Mouse (Mus musculus): ENCODE measurements around the gene Fzd10.

Fzd10 gene

DNA sequence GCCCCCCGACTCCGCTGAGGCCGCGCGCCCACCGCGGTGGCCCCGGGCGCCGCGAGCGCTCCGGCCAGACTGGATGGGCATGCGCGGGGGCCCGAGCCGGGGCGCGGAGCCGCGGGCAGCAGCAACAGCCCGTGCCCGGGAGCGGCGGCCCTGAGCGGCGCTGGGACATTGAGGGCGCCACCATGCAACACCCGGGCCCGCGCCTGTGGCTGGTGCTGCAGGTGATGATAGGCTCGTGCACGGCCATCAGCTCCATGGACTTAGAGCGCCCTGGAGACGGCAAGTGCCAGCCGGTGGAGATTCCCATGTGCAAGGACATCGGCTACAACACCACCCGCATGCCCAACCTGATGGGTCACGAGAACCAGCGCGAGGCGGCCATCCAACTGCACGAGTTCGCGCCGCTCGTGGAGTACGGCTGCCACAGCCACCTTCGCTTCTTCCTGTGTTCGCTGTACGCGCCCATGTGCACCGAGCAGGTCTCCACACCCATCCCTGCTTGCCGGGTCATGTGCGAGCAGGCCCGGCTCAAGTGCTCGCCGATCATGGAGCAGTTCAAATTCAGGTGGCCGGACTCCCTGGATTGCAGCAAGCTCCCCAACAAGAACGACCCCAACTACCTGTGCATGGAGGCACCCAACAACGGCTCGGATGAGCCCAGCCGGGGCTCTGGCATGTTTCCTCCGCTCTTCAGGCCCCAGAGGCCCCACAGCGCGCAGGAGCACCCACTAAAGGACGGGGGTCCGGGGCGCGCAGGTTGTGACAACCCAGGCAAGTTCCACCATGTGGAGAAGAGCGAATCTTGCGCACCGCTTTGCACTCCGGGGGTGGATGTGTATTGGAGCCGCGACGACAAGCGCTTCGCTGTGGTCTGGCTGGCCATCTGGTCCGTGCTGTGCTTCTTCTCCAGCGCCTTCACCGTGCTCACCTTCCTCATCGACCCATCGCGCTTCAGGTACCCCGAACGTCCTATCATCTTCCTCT lies 684 bp downstream of the Fzd10 start:
- DNase-seq (ENCODE audit: low spot score) = no peak

DNA sequence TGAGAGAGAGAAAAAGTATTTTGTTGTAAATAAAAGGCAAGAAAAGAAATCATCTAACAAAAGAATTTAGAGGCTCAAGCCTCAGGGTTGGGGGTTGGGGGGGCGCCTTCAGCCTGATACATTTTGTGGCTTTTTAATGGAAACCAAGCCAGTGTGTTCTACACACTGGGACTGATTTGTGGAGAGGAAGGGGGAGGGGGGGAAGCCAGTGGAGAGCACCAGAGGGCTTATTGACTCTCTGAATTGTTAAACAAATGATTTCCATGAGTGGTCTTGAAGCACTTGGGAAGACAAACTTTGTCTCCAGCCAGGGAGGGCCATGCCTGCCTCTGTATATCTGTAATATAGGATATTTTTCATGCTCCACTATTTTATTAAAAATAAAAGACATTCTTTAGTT lies 3.0 kb downstream of the Fzd10 start:
- no peak for DNase-seq (ENCODE audit: low spot score)

DNA sequence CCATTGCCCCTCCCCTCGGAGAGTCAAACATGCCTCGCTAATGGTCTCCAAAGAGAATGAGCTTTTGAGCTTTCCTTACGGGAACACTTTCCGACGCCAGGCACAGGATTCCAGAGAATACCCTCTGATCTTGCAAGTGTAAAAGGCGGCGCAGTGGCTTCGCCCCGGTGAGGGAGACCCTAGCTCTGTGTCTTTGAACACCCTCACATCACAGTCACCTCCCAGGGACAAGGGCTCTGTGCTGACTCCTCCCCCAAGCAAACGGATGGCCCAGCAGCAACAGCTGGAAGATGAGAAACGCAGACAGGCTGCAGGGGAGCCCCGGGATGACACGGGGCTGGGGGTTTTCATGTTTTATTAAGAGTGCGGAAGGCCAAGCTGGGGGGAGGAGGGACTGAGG lies 6.0 kb downstream of the Fzd10 start:
- DNase-seq (ENCODE audit: low spot score) = no peak

DNA sequence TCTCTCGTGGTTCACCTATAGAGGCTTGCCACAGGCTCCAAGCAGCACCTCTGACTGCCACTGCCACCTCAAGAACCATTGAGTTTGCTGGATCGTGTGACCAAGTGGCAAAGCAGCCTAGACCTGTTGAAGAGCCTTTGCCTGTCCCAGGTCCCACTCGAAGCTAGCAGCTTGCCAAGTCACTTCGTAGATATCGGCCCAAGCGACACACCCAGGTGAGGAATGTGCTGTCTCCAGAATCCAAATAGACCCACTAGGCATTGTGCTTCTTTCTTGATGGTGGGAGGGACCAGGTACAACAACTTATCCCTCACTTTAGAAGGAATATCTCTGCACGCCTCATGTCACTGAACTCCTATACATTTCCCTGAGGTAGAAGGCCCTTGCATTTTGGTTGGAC lies 8.4 kb downstream of the Fzd10 start:
- DNase-seq (ENCODE audit: low spot score) = no peak

DNA sequence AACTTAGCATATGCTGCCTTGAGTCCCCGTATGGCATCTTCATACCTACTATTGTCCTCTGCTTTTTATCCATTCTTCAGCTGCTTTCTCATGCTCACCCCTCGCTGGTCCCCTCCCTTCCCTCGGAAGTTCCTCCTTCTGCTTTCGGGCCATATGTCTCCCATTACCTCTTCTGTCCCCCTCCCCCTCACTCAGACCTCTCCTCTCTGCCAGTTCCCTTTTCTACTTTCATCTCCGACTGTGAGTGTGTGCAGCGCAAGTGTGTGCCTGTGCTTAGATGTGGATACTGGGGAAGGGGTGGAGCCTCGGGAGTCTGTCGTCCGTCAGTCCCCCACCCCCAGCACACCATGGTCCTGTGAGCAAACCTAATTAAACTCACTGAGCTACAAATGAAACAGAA lies 17.0 kb downstream of the Fzd10 start:
- DNase-seq (ENCODE audit: low spot score) = no peak

DNA sequence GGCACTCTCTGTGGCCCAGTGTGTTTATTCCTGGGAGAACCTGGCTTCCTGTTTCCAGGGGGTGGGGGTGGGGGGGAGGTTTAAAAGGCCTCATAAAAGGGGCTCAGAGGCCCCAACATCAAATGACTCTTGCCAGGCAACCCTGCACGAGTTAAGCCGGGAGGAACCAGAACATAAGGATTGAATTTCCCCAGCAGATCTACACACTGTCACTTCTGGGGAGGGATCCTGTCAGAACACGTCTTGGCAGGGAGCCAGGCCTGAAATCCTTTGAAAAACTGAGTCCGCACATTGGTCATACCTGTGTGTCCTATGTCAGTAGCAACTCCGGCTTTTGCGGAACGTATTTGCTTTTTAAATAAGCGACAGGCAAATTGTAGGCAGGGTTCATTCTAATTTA lies 19.3 kb downstream of the Fzd10 start:
- no peak for DNase-seq (ENCODE audit: low spot score)

DNA sequence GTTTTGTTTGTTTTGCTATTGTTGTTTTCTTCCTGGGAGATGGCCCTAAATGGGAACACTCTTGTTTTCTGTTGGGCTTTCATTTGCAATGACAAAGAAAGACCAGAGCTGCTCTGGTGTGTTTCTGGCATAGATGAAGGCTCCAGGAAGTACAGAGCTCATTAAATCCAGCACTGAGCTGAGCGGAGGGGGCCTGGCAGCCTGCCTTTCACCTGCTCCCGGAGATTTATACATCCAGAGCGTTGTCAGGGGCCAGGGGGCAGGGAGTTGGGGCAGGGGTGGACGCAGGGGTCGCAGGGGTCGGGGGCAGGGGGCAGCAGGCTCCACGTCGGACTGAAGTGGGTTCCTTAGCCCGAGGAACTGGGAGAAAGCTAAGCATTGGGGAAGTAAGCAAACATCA lies 19.8 kb downstream of the Fzd10 start:
- no peak for DNase-seq (ENCODE audit: low spot score)

DNA sequence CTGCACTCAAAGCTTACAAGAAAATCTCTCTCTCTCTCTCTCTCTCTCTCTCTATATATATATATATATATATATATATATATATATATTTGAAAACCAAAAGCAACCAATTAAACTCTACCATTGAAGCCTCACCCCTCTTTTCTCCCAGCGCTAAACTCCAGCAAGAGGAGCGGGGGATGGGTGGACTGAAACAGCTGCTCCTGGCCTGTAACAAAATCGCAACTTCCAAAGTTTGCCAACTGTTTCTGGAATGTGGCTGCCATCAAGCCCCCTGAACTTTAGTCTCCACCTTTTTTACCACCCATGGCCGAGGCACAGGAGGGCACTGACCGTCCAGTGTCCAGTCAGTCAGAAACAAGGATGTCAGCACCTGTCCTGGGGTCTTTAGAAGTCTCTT lies 27.1 kb downstream of the Fzd10 start:
- no peak for DNase-seq (ENCODE audit: low spot score)

DNA sequence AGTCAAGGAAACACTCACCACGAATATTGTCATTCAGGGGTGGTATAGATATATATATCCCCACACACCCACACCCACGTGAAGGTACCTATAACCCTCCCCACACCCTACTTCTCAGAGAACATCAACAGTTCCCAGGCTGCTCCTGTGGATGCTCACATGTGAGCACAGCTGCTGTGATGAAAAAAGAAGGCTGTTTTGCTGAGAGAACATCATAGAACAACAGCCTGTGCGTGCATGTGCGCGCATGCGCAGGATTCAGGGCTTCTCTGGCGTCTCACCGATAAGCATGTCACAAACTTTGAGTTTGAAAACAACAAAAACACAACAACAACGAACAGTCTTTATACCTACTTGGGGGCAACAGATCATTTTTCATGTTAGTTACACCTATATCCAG lies 36.0 kb downstream of the Fzd10 start:
- DNase-seq (ENCODE audit: low spot score) = no peak

DNA sequence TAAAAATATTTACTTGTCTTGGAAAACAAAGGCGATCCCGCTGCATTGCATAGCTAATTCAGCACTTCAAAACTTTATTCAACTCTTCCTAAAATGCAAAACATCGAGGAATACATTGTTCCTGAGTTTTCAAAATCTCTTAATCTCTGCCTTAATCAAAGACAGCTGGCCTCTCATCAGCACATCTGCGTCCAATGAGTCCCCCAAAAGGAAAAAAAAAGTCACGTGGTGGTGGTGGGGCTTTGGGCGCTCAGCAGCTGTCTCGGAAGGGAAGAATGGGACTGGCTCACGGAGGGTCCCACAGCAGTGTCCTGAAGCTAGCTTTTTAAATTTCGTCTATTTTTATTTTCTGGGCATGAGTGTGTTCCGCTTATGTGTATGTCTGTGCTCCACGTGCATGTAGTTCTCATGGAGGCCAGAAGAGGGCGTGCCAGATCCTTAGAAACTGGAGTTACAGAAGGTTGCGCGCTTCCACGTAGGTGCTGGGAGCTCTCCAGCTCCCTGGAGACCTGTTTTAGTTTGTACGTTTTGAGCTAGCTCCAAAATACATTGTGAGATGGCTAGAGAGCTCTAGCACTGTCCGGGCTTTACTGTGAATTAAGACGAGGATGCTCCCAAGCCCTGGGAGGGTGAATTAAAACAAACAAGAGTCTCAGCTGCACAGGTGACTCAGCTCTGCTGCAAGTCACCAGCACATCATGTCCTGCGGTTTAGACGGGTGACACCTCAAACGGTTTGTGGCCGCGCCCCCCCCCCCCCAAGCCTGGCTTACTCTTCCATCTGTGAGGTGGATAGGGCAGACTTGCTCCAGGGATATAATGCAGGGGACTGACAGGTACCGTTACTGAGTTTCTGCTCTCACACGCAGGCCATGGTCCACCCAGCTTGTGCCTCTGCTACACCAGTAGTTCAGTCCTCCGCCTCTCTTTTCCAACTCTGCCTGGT lies 36.7 kb downstream of the Fzd10 start:
- DNase-seq (ENCODE audit: low spot score) = no peak

DNA sequence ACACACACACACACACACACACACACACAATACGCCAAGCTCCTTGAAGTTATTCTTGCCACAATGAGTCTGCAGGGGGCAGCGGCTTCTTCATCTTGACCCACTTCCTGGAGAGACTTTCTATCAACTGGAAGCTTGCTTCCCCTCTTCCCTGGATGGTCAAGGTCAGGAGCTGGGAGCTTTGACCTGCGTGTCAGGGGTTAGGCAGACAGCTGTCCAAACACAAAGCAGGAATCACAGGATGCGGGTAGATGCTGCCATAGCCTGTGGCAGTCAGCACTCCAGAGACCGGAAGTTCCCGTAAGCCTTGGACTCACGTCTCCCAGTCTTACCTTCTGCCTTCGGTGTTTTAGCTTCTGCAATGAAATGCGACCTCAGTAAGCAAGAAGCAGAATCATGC lies 38.1 kb downstream of the Fzd10 start:
- no peak for DNase-seq (ENCODE audit: low spot score)

DNA sequence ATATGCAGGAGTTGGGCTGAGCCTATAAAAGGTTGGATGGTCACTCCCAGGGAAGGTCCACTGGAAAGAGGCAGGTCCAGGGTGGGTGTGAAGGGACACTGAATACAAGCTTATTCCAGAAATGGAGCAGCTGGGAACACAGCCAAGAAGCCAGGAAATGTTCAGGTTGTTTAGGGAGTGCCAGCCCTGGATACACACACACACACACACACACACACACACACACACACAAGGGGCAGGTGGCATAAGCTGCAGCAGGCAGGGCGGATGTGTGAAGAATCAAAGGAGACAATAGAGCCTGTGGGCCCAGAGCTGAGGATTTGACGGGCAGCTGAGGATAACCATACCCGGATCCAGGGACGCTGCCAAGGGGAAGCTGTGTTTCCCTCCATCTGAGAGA lies 42.4 kb downstream of the Fzd10 start:
- DNase-seq (ENCODE audit: low spot score) = no peak

DNA sequence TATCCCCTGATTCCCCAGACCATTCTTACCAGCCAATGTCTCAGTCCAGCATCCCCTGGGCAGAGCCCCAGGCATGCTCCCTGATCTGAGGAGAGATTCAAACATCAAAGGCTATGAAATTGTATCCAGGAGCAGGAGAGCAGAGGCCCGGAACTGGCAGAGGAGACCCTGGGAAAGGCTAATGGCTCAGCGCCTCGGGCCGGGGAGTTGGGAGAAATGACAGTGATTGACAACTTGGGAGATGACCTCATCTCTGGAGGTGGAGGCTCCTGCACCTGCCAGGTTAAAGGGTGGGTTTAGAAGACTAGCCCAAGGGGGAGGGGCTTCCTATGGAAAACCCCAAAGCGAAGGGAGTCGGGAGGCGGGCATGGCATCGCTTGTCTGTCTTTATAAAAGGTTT lies 45.1 kb downstream of the Fzd10 start:
- no peak for DNase-seq (ENCODE audit: low spot score)

DNA sequence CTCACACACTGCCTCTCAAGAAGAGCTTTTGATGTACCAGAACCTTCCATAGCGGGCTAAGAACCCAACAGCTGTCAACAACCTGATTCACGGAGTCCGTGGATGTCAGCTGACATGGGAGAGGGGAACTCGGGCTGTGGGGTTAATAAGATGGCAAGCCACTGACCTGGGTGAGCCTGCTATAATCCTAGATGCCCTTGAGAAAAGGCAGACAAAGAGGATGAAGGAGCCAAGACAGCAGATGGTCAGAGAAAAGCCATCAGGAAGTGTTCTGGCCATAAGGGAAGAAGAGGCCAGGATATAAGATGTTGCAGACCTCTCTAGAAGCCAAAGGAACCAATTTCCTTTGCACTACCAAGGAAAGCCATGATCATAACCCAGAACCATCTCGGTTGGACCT lies 45.6 kb downstream of the Fzd10 start:
- DNase-seq (ENCODE audit: low spot score) = no peak

DNA sequence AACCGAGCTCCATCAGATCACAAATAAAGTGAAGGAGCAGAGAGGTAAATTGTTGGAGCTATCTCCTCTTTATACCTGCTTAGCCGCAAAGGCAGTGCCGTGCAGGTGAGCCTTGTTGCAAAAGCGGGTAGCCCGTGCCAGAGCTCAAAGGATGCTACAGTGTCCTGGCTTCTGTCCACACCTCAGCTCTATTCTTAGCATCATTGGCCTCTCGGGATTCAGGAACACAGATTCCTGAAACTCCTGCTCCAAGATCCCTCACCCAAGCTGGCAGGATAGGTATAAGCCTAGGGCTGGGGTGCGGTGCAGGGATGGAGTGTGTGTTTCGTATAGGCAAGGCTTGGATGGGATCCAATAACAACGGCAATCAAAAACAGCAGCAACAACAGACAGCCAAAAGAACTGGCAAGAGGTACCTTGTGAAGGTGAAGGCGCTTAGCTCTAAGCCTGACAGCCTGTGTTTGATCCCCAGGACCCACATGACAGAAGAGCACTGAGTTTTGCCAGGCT lies 46.6 kb downstream of the Fzd10 start:
- no peak for DNase-seq (ENCODE audit: low spot score)

DNA sequence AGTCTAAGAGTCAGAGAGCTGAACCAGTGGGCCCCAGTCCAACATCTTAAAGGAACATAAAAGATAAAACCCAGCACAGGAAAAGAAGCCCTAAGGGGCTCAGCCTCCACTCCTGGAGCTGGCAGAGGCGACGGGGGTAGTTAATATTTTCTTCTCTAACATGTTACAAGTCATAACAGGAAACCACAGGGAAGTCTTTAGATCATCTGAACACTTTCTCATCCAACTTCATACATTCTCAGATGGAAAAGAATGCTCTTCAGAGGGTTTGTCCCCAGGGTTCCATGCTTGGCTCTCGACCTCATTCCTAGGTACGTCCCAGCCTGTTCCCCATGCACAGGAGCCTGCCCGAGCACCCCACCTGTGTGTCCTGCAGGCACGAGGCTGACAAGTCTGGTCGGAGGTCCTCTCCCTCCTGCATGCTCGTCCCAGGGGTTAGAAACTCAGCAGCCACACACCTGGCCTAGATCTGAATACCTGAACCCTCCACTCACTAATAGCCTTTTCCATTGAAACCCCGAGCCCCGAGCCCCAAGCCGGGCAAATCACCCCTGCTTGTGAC lies 48.8 kb downstream of the Fzd10 start:
- no peak for DNase-seq (ENCODE audit: low spot score)

All from ovary, adult 18-20 months (tissue).